ENCODE assay signal across 8 mouse cellular contexts in genomic region chr12:84217508-84218131, GRCm38 (mm10). TPM values are rescaled to one million over a fixed set of nuclear protein-coding genes. Genes with fewer than 3 reads are reported as not detected.
DNase-seq lines count a peak whose midpoint lies in the region; ATAC-seq lines count a peak whose summit lies in the region.

No protein-coding gene starts in this region.

- peaks cover 3% of the 10 kb centered on the region; the same call in 1 of the 2 replicates for H3K36me3 ChIP-seq in heart, embryonic 10.5 days
- no peaks in the 10 kb centered on the region for H3K36me3 ChIP-seq in lung, embryonic 15.5 days

- H3K27me3 ChIP-seq in heart, embryonic 10.5 days (ENCODE audit: insufficient read depth, poor library complexity, severe bottlenecking): no peaks in the 10 kb centered on the region
- no peaks in the 10 kb centered on the region for H3K27me3 ChIP-seq in lung, embryonic 15.5 days

- no peaks in the 10 kb centered on the region for H3K9me3 ChIP-seq in heart, embryonic 10.5 days
- H3K9me3 ChIP-seq in lung, embryonic 15.5 days: no peaks in the 10 kb centered on the region

- no peak for DNase-seq in frontal cortex, postnatal 10 days (ENCODE audit: low spot score in 2 of 2)
- DNase-seq in brain, adult 2 months (ENCODE audit: low read depth, low spot score): peak; percentile 84
- no peak for DNase-seq in heart, embryonic 10.5 days (ENCODE audit: low spot score)
- peak; percentile 36 to 57 for DNase-seq in kidney, postnatal 36 days
- no peak for DNase-seq in urinary bladder, adult 2 months (ENCODE audit: low spot score)

- H3K9ac ChIP-seq in lung, embryonic 15.5 days: peak overlapping the region; percentile 92

- peak overlapping the region; percentile 99 for H3K27ac ChIP-seq in heart, embryonic 10.5 days
- H3K27ac ChIP-seq in lung, embryonic 15.5 days: peak overlapping the region; percentile 95

- peaks cover 63% of the 10 kb centered on the region for H3K4me1 ChIP-seq in heart, embryonic 10.5 days
- peaks cover 50% of the 10 kb centered on the region for H3K4me1 ChIP-seq in lung, embryonic 15.5 days

- H3K4me2 ChIP-seq in lung, embryonic 15.5 days: peak overlapping the region; percentile 80

- ATAC-seq in frontal cortex, adult (ENCODE audit: low TSS enrichment): peak; percentile 47
- ATAC-seq in lung, embryonic 15.5 days (ENCODE audit: borderline replicate concordance, extremely low read depth, low FRiP score, low TSS enrichment): peak; percentile 74
- peak; percentile 49 for ATAC-seq in neutrophil, adult 5-6 weeks (ENCODE audit: extremely low read depth, insufficient number of reproducible peaks, low FRiP score, poor library complexity, severe bottlenecking)

- 9% methylated on average over 21 of the region's 21 CpGs for WGBS in heart, embryonic 10.5 days
- WGBS in lung, embryonic 15.5 days: 6% methylated on average over 21 of the region's 21 CpGs

- peak overlapping the region; percentile 91 for H3K4me3 ChIP-seq in heart, embryonic 10.5 days
- H3K4me3 ChIP-seq in lung, embryonic 15.5 days: peak overlapping the region; percentile 85

RNA-seq across cellular contexts. Expression of gene Elmsan1, which starts 1.1 kb away (rescaled TPM):
- polyA plus RNA-seq in heart, embryonic 10.5 days (2016; fragmentation: Nextera tagmentation; extraction: Ambion mirVana): 8.0 and 10.5 TPM in 2 replicates
- 11.7 and 12.5 TPM in 2 replicates for polyA plus RNA-seq in lung, embryonic 15.5 days (2015; fragmentation: Nextera tagmentation; extraction: Ambion mirVana)
- total RNA-seq in neutrophil, adult 5-6 weeks (2017): 79.1 and 84.4 TPM in 2 replicates
- 11.9 and 16.0 TPM in 2 replicates for polyA plus RNA-seq in urinary bladder, adult 2 months (2012; rRNA removed)

Comparison
In these comparisons a context has a peak if more than half of its experiments do, and no peak if none do; other contexts are left out.
1. DNase-seq: peak in brain, adult 2 months (single experiment) and kidney, postnatal 36 days (2 of 2); none in frontal cortex, postnatal 10 days (0 of 2), heart, embryonic 10.5 days (single experiment) and urinary bladder, adult 2 months (single experiment).
2. Peak in every context shown above with its lines, with median percentiles within 50 percentile points of each other: ATAC-seq.